Mouse (Mus musculus) heart, adult 2 months (tissue): Measurements from ENCODE around the gene Pink1.

Experiments used
- CTCF ChIP-seq: fragments of 200-600 bp; IDR thresholded peaks from 2 replicates; pipeline ENCODE4 v1.8.1; 2022; ENCODE audit warnings: antibody characterized with exemption, mild to moderate bottlenecking, moderate library complexity
- EP300 ChIP-seq: fragments of 200-500 bp; IDR thresholded peaks from 2 replicates; pipeline ENCODE4 v1.6.1; 2011; ENCODE audit warnings: low read depth, low read length, control low read depth; ENCODE audit not compliant: insufficient read depth
- POLR2A ChIP-seq: fragments of 200-500 bp; IDR thresholded peaks from 2 replicates; pipeline ENCODE4 v1.6.1; 2011; ENCODE audit warnings: mild to moderate bottlenecking, low read depth, low read length, control low read depth; ENCODE audit not compliant: insufficient read depth

DNA sequence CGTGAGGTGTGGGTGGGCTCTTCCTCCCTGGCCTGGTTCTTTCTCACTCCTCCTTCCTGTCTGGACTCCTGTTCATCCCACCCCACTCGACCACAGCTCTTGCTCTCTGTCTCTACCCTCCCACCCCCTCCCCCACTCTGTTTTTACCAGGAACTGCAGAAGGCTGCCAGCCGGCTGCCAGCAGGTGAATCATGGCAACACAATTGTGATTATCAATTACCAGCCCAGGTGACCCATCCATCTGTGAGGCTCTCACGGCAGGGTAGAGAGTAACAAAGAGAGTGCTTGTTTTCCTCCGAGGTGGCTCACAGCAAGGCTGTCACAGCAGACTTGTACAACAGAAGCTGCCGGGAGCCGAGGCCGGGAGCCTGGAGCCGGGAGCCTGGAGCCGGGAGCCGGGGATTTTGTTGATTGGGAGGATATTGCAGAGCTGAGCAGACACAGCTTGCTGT lies 35.3 kb upstream of the Pink1 start:
- TF ChIP-seq CTCF (no peak), POLR2A (no peak), EP300 (no peak)
